Mouse (Mus musculus): ENCODE results near the gene Olfml3.

The Olfml3 gene

DNA sequence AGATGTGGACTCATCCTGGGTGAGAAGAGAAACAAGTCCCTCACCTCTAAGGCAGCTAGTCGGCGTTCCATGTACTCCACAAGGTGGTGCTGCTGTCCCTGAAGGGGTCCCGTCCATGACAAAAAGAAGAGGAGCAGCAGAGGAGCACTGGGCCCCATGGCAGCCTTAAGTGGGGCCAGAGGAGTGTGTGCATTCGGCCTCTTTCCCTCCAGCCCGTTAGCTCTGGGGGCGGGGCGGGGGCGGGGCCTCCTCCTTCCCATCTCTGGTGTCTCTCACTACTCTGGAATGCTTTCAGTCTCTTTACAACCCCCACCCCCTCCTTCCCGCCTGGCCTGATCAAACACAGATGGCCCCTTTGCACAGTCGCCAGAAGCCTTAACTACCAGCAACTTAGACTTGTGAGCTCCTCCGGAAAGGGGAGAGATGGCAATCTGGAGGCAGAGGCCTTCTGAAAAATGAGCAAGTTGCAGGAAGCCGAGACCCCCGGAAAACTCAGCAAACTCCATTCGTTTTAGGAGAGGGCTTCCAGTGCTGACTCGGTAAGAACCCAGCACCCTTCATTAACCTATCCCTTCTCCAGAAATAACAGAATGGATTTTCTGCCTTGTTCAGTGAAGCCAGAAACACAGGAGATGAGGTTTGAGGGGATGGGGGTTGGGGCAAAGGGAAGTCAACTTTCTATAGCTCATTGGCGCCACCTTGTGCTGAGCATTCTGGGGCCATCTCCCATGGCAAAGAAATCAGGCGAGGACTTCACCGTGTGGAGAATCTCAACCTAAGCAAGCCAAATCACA, at the start of gene Olfml3:
Gene Olfml3 (minus strand): TSS at position 224 of the 794 bp plus-strand sequence.
- peak; percentile 95 for DNase-seq

DNA sequence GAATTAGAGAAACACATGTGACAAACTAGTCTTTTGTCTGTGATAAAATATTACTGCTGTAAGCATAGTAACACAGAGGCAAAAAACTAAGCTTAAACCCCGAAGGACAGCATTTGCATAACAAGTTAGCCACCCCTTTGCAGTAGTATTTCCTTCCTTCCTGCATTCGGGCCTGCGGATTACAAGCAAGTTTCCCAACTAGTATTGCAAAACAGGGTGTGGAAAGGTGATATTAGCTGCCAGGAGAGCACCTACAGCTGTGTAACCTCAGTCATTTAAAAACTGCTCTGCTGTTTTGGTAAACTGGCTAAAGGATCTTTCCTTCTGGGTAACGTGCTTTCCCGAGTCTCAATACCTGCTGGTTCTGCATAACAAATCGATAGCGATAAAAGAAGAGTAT, 49.4 kb upstream of the Olfml3 start:
- DNase-seq, result no peak

DNA sequence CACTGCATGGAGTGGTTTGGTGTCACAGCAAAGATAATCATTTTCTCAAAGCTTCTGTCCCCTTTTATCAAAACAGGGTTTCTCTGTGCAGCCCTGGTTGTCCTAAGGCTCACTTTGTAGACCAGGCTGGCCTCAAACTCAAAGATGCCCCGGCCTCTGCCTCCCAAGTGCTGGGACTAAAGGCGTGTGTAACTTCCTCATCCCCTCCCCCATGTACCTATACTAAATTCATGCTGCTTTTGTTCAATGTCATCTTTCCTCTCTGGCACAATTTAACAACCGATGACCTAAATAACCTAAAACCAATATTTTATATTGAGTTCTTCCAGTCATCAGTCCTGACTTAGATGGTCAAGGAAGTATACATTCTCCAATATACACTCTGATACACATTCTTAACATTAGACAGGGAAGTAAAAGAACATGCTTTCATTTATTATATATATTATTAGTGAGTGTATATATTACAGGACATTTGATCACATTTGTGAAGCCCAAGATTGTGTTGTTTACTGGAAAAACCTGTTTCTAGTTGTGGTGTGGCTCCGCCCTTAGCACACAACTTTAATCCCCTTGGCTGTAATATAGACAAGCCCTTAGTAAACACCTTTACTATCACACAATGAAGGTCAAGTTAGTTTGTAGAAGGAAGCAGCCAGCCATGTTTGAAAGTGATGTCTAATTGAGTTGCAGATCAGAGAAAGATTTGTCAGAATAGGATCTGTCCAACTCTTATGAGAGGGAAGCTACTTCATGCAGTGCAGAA, 45.2 kb upstream of the Olfml3 start:
- no peak for DNase-seq

DNA sequence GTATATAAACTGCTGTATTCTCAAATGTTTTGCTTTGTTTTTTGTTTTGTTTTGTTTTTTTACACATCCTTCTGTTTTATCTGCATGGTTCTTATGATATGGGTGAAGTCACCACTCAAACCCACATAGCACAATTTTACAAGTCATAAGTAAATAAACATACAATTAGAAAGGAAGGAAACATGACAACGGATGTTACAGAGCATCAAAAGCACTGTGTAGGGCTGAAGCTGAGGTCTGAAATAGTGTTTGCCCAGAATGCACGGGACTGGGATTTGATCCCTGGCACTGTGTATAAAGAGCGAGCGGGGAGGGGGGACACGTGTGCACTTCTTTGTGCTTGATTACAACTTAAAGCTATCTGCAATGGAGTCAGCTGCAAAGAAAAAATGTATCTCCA, 43.0 kb upstream of the Olfml3 start:
- DNase-seq, result no peak

DNA sequence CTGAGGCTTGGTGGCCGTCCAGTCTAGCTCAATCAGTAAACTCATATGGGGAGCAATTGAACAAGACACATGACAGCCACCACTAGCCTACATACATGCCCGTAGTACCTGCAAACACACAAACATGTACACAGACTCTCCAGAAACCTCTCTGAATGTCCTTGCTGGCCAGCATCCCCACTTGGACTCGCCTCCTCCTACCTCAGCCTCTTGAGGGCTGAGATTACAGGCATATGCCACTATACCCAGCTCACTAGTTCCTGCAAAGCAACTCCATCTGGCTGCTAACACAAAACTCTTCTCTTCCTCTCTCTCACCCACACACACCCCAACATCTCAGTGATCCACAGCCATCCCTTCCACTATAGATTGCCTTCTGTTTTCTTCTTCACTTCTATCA, 42.5 kb upstream of the Olfml3 start:
- DNase-seq, result no peak

DNA sequence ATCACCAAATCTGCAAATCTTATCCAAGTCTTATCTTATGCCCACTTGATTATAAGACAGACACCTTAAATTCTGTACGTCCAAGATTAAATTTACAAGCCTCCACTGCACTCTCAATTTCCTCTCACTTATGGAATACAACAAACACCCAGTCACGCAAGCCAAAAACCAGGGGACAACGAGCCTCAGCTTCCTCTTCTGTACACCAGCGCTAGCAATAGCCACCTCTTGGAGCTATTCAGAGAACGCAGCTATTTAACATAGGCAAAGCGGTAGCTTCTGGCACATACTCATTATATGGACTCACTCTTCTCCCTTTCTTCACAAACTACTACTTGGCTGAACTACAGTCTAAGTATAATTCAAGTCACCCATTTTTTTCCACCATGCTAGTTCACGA, 41.4 kb upstream of the Olfml3 start:
- no peak for DNase-seq

DNA sequence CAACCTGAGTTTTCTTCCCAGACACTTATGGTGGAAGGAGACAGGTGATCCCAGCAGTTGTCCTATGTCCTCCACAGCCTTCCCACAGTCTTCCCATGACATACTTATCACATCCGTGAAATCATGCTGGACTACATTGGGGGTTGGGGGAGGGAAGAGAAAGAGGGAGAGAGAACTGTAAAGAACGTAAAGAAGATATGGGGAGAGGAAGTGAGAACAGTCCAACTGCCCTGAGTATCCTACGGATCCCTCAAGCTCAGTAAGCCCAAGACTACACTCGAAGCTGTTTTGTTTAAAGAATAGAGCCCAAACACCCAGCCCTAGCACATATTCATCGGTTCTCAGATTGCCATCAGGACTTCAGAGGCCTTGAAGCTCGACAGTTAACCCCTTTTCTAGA, 40.9 kb upstream of the Olfml3 start:
- DNase-seq, result no peak

DNA sequence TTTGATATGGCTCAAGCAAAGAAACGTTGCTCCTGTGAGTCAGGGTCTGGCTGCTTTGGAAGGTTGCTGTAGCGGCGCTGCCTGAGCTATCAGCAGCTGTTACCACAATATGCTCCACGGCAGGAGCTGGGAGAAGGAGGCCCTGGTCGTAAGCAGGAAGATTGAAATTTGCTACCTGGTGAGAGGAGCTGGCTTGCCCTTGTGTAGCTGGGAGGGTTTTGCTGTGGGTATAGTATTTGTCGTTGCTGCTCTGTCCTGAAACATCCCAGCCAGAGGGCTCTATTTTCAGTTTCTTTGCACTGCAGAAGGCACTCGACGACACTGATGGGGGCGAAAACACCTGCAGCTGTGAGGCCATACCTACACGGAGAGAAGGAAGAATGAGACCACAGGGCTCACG, 40.1 kb upstream of the Olfml3 start:
- no peak for DNase-seq

DNA sequence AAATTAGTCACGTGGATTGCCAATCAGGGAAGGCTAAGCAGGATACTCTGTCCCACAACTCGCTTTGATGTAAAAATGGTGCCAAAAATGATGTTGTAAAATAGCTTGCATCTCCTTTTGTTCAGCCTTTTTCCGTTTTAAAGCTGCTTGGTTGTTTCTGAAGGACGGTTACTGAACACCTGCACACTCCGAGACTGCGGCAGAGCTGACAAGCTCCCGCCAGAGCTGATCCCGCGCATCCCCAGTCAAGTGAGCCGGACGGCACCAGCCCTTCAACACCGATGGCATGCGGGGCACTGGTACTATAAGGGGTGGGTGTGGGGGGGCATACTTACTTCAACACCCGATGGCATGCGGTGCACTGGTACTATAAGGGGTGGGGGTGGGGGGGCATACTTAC, 36.2 kb upstream of the Olfml3 start:
- DNase-seq, result no peak

DNA sequence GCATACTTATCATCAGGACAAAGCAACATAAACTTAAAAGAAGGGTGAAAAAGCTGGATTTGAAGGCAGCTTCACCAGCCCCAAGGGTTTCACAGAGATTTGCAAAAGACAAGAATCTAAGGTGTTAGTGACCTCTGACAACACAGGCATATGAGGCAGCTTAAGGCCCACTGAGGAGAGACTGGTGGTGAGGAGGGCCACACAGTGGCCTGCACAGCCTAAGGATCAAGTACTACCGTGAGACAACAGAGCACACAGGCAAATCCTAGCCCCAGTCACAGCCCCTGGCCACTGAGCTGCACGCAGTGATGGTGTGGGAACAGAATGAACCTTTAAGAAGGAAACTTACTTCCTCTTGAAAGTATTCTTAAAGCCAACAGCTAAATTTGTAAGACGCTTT, 35.7 kb upstream of the Olfml3 start:
- no peak for DNase-seq

DNA sequence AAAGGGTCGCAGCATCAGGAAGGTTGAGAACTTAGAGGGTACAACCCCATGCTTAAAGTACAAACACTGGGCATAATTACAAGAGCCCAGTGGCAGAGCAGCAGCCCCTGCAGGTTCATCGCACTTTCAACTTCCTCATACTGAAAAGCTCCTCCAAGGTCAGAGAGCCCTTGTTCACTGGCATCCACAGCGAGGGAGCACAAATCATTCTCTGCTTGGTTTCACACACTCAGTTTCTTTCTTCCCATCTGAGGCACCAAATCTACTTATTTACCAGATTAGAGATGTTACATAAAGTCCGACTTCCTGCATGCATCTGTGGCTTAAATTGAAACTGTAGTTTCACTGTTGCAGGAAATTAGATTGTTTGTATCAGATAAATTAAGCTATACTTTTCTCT, 35.0 kb upstream of the Olfml3 start:
- DNase-seq, result peak; percentile 40

DNA sequence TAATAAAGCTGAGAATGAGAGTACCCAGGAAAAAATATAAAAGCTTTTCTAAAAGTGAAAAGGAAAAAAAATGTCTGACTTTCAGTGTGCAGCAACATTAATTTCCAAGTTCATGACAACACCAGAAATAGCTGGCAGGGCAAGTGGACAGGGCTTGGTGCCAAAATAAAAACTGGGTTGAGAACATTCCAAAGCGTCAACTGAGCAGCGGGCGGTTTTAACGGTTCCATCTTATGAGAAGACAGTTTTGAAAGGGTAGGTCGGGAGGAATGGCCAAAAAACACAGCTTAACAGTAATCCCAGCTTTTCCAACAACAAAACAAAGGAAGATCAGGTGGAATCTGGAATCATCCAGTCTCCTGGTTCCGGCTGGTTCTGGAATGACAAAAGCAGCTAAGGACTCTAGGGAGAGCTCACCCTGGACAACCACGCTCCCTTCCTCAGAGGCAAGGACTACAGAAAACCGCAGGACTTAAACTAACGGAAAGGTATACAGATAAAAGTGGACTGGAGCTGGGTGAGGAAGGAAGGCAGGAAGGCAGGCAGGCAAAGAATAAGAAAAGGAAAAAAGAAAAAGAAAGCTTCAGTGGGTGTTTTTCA, 33.8 kb upstream of the Olfml3 start:
- peak; percentile 81 for DNase-seq

DNA sequence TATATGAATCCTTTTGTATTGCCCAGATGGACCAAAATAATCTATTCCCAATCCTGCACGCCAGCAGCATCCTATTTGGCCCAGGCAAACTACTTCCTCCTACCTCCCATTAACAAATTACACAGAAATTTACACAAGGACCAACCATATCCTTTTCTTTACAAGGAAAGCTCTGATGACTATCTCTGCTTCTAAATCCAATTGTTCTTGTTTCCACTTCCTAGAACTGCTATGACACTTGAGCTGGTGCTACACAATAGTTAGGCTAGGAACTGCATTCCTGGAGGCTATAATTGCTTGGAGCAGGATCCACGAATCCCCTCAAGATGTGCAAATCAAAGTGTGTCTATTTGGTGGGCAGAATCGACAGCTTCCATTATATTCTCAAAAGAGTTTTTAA, 29.0 kb upstream of the Olfml3 start:
- no peak for DNase-seq

DNA sequence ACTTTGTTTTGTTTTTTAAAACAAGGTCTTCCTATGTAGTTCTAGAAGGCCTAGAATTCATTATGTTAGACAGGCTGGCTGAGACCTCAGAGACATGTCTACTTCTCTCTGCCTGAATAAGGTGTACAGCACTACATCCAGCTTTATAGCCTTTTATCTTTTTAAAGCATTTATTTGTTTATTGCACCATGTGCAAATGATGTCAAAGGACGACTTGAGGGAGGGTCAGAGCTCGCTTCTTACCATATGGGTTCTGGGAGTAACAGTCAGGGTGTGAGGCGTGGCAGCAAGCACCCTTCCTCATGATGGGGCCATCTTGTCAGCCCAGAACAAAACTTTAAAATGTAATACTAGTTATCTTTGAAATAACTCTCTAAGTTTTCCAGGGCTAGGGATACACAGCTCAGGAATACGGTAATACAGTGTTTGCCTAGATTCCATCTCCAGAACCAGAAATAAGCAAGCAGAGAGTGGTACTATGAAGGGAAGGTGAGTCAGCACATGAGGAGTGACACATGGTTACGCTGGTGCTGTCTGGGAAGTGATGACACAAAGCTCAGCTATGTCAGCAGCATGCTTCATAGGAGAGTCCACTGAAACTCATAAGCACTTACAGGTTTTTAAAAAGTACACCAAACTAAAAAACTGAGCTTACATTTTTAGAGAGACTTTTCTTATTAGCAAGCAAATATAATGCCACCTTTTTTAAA, 21.6 kb upstream of the Olfml3 start:
- no peak for DNase-seq

DNA sequence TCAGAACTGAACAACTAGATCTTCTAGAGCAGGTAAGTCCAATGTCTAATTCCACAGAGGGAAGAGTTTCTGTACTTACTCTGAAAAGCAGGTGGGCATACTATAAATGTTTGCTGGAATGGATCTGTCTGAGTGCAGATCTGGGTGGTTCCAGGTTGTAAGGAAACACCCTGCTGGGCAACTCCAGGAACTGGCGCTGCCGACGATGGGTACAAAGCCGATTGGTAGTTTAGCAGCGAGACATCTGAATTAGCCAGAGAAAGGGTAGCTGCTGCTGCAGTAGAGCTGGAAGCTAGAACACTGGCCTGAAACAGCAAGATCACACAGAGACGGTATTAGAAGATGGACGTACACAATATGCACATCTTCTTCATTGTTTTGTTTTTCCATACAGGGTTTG, 20.7 kb upstream of the Olfml3 start:
- no peak for DNase-seq

DNA sequence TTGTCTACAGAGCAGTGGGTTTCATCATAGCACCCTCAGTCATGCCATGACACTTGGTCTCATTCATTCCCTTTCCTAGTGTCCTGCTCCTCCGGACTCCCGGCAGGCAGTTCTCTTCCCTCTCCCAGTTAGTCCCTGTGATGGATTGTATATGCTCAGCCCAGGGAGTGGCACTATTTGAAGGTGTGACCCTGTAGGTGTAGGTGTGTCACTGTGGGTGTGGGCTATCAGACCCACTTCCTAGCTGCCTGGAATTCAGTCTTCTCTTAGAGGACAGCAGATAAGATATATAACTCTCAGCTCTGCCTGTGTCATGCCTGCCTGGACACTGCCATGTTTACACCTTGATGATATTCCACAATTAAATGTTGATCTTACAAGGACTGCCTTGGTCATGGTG, 19.1 kb upstream of the Olfml3 start:
- DNase-seq, result no peak

DNA sequence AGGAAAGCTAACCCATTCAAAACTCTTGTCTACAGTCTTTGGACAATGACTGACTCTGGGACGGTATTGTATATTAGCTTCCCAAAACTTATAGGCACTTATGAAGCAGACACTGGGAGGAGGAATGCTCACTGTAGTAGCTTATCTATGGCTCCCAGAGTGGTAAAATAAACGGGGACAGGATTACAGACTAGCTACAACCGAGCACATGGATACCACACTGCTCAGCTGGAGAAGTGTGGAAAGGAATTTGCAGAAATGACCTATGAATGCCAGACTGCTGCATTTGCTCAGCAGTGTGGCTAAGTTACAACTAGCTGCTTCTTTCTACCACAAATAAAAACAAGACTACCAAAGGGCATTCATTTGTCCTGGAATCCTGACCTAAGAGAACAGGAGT, 17.6 kb upstream of the Olfml3 start:
- DNase-seq, result no peak

DNA sequence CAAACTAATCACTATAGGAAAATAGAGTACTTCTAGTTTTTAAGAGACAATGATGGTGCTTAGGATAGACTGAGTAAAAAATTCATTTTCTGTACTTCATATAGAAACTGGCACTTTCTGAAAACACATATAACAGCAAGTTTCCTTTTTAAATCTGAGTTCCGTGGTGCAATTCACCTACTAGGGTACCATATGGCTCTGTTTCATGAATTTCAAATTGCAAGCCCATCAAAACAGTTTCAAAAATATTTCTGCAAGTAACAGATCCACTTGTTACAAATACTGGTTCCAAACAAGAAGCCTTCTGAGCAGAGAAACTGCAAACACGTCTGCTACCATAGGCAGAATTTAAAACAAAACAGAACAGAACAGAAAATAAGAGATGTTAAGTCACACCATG, 13.8 kb upstream of the Olfml3 start:
- no peak for DNase-seq

DNA sequence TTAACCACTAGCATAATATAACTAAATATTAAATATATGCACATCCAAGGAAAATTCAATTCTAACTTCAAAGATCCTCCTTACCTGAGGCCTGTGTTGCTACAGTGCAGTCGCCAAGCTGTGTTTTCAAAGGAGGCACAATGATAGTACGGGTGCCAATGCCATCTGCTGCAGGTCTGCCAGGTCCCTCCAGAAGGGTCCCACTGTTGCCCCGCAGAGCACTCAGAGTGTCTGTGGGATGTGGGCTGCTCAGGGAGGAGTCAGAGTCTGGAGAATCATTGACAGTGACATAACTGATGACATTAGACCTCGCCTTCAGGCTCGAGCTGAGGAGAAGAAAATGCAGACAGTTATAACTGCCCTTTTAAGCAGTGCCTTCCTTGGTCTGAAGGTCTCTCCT, 8.9 kb upstream of the Olfml3 start:
- no peak for DNase-seq

DNA sequence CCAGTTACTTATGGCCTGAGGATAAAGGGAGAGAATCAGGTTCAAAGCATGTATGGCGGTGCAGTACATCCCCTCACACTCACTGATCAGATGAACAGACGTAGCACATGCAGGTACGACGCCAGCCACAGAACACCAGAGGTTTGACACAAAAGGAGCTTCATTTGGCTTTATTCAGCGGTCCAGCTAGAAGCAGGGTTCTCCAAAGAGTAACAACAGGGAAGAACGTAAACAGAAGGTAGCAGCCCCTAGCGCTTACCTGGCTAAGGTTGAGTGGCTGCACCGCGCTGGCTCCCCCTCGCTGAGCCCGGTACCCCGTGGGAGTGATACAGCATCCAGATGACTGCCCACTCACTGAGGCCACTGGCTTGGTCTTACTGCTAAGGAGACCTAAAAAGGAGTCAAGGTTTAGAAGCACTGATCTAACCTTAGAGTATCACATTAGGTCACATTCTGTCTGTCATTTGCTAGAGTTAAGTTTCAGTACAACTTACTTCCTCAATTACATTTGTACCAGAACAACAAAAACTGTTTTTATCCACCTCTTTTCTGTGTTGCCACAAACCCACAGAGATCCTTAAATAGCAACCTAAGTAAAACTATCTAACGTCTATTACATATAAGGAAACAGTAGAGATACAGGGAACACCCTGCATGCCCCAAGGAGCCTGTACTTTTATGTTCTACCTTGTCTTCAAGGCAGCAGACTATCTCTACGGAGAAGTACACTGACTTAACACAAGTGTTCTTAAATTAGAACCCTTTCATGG, 7.4 kb upstream of the Olfml3 start:
- no peak for DNase-seq

DNA sequence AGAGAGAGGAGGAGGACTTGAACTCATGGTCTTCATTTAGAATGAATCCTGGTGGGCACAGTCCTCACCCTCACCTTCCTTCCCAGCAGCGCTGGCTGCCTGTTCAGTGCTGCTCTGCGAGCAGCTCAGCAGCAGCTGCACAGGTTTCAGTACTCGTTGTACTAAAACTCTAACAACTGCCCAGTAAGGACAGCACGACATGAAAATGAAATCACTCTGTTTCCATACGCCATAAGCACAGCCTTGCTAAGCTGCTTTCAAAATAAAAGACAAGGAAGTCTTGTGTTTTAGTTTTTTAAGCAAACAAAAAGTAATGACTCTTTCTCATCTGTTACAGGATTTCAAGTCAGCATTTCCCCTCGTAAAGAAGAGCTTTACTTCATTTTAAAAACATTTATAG, 5.4 kb upstream of the Olfml3 start:
- no peak for DNase-seq

DNA sequence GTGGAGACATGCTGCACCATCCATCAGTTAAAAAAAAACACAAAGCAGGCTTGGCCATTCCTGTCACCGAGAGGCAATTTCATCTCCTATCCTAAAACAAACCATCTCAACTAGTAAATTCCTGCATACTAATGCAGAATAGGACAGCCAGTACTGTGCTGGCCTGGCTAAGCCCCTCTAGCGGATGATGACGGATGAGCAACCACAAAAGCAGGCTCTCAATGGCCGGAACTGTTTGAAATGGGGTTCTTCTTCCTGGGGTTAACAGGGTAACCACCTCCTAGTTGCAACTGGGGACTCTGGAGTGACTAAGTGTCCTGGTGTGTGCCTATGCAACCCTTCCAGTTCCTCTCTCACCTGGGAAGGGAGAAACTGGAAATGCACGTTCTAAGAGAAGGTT, 2.5 kb upstream of the Olfml3 start:
- no peak for DNase-seq

DNA sequence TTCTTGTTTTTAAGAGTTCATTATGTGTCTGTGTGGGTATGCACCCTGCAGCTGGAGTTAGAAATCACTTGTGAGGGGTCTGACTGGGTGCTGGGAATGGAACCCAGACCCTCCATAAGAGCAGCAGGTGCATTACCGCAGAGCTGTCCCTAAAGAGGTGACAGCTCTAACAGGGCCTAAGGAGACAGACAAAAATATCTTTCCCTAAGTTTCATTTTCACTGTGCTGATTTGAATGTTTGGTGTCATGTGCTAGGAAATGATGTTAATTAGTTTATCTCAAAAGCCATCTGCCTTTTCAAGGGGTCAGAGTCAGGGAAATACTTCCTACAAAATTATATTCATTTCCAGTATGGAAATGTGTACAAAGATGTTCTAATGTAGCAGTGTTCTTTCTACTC, 1.5 kb upstream of the Olfml3 start, which contains the start of gene Gm10964:
Gene Gm10964 (plus strand): TSS at position 38 of the 400 bp plus-strand sequence.
- no peak for DNase-seq

Data from kidney, postnatal 10 days (tissue).